Mouse (Mus musculus) activated CD4-positive, CD25-positive, alpha-beta regulatory T cell (primary cell): ENCODE measurements around the gene Fabp7. TPM values are rescaled to one million over a fixed set of nuclear protein-coding genes. Genes with fewer than 3 reads are reported as not detected.

ENCODE experiments used
- polyA plus RNA-seq, 2 experiments: library from polyadenylated mRNA; unstranded; fragments of 100-300 nt; shearing (Covaris generic); gene quantifications; one replicate each; pipeline ENCODE4 v1.2.1; 2017

The Fabp7 gene
- not detected for polyA plus RNA-seq

GRCm38 (mm10) chr10:57784876-57785150 is at the start of gene Fabp7:
Fabp7 (plus strand) TSS chr10:57784881.

GRCm38 (mm10) chr10:57794018-57794417 is 9.3 kb downstream of the Fabp7 start, which contains the start of gene Smpdl3a:
Smpdl3a (plus strand) TSS chr10:57794335.

Other genes starting within 250 kb of the Fabp7 start
- gene Pkib, start 152.9 kb upstream of the Fabp7 start, polyA plus RNA-seq, result 1 to 10 TPM in 1 of 2 experiments, under 1 TPM in 1; 0.81 to 1.2 TPM
- gene Smpdl3a, start 9.5 kb downstream of the Fabp7 start, polyA plus RNA-seq, result 100 to 1,000 TPM; 124 to 221 TPM